Mouse (Mus musculus) thymus, postnatal 25 days (tissue): Measurements from ENCODE around the gene Cacna2d2.

ENCODE experiments used
- DNase-seq: peaks from one replicate; pipeline ENCODE4 v3.0.0; 2022

Cacna2d2 gene

GRCm38 (mm10) chr9:107502131-107502846 lies 102.9 kb downstream of the Cacna2d2 start:
- DNase-seq: no peak

GRCm38 (mm10) chr9:107504662-107505537 lies 105.5 kb downstream of the Cacna2d2 start:
- DNase-seq: no peak

- no peak for DNase-seq
Observed at GRCm38 (mm10) chr9:107508266-107508665, 108.9 kb downstream of the Cacna2d2 start.

- DNase-seq: no peak
Observed at GRCm38 (mm10) chr9:107510384-107511100, 111.1 kb downstream of the Cacna2d2 start.

- DNase-seq: no peak
Observed at GRCm38 (mm10) chr9:107511436-107511835, 112.0 kb downstream of the Cacna2d2 start.

- DNase-seq: no peak
Observed at GRCm38 (mm10) chr9:107512326-107512725, 112.9 kb downstream of the Cacna2d2 start.

- peak; percentile 81 for DNase-seq
Observed at GRCm38 (mm10) chr9:107514303-107514955, 115.0 kb downstream of the Cacna2d2 start.

GRCm38 (mm10) chr9:107520331-107520730 lies 120.9 kb downstream of the Cacna2d2 start:
- no peak for DNase-seq

- DNase-seq: peak; percentile 66
Observed at GRCm38 (mm10) chr9:107521190-107521589, 121.8 kb downstream of the Cacna2d2 start.

- peak; percentile 65 for DNase-seq
Observed at GRCm38 (mm10) chr9:107521711-107522399, 122.4 kb downstream of the Cacna2d2 start.

- DNase-seq: no peak
Observed at GRCm38 (mm10) chr9:107522400-107522711, 122.9 kb downstream of the Cacna2d2 start.

- peak; percentile 86 for DNase-seq
Observed at GRCm38 (mm10) chr9:107526198-107527026, 127.0 kb downstream of the Cacna2d2 start.

GRCm38 (mm10) chr9:107533791-107534407 lies 134.5 kb downstream of the Cacna2d2 start, which contains the start of gene Tmem115:
TSS of gene Tmem115 (plus strand) at chr9:107533945.
- DNase-seq: peak; percentile 90

GRCm38 (mm10) chr9:107534408-107535202 lies 135.2 kb downstream of the Cacna2d2 start:
- no peak for DNase-seq

GRCm38 (mm10) chr9:107538231-107538630 lies 138.8 kb downstream of the Cacna2d2 start:
- DNase-seq: no peak

GRCm38 (mm10) chr9:107538711-107539110 lies 139.3 kb downstream of the Cacna2d2 start:
- no peak for DNase-seq

- no peak for DNase-seq
Observed at GRCm38 (mm10) chr9:107539940-107540339, 140.5 kb downstream of the Cacna2d2 start.

- DNase-seq: no peak
Observed at GRCm38 (mm10) chr9:107540420-107540819, 141.0 kb downstream of the Cacna2d2 start.

- no peak for DNase-seq
Observed at GRCm38 (mm10) chr9:107541005-107541404, 141.6 kb downstream of the Cacna2d2 start.
